Mouse (Mus musculus) intestine, embryonic 16.5 days (tissue): ENCODE results near the gene Htra2. TPM values are rescaled to one million over a fixed set of nuclear protein-coding genes. Genes with fewer than 3 reads are reported as not detected.
A peak's percentile ranks its signal among the peaks of the same experiment; 100 is the strongest.

Experiments used
- ATAC-seq: fragments of 200-750 bp; cut with Nextera tagmentation; 2 replicates; pipeline ENCODE4 v1.8.0; 2017; ENCODE audit warnings: moderate TSS enrichment, moderate library complexity
- H3K27ac ChIP-seq: fragments of 300-500 bp; sonication (generic); 2 replicates; pipeline ENCODE4 v1.5.1; 2014; ENCODE audit warnings: mild to moderate bottlenecking, low read length
- H3K27me3 ChIP-seq: fragments of 300-500 bp; sonication (generic); replicated peaks from 2 replicates; pipeline ENCODE4 v1.6.1; 2014; ENCODE audit warnings: low read length, control low read depth, mixed read lengths; ENCODE audit not compliant: control insufficient read depth, insufficient read depth
- H3K36me3 ChIP-seq: fragments of 300-500 bp; sonication (generic); 2 replicates; pipeline ENCODE4 v1.6.1; 2014; ENCODE audit warnings: low read length, control low read depth; ENCODE audit not compliant: control insufficient read depth, insufficient read depth
- H3K4me1 ChIP-seq: fragments of 300-500 bp; sonication (generic); 2 replicates; pipeline ENCODE4 v1.6.1; 2014; ENCODE audit warnings: low read length, control low read depth, mixed read lengths; ENCODE audit not compliant: control insufficient read depth, insufficient read depth
- H3K4me2 ChIP-seq: fragments of 300-500 bp; sonication (generic); 2 replicates; pipeline ENCODE4 v1.6.1; 2014; ENCODE audit warnings: low read depth, low read length, control low read depth
- H3K4me3 ChIP-seq: fragments of 300-500 bp; sonication (generic); 2 replicates; pipeline ENCODE4 v1.5.1; 2014; ENCODE audit warnings: mild to moderate bottlenecking, low read length
- H3K9ac ChIP-seq: fragments of 300-500 bp; sonication (generic); 2 replicates; pipeline ENCODE4 v1.6.1; 2014; ENCODE audit warnings: low read depth, low read length
- H3K9me3 ChIP-seq: fragments of 300-500 bp; sonication (generic); 2 replicates; pipeline ENCODE4 v1.6.1; 2016; ENCODE audit warnings: low read length, control low read depth; ENCODE audit not compliant: control insufficient read depth
- whole genome bisulfite sequencing: fragments of 180-500 bp; shearing (Covaris S2); extraction: QIAGEN DNeasy Blood & Tissue Kit; methylation state at CpG from one replicate; pipeline ENCODE4 v1.1.7; 2014; 5-methylcytosine and 5-hydroxymethylcytosine counted together
- polyA plus RNA-seq: library from polyadenylated mRNA; unstranded; fragments of >200 nt; fragmentation: Nextera tagmentation; extraction: Ambion mirVana; gene quantifications from 2 replicates; pipeline ENCODE4 v1.2.1, GENCODE M21; 2015

The Htra2 gene
- polyA plus RNA-seq, 1 experiment from 2014 or later: 68.5 TPM

- no peaks in the 10 kb centered on the region for H3K9me3 ChIP-seq
- H3K4me1 ChIP-seq: peaks cover 18% of the 10 kb centered on the region
- H3K27me3 ChIP-seq: peaks cover 7% of the 10 kb centered on the region; the same call in 1 of the 2 replicates
- no peak overlapping the region for H3K27ac ChIP-seq
- peak; percentile 90 for ATAC-seq
- H3K9ac ChIP-seq: peak overlapping the region; percentile 52
- 9% methylated on average over 24 of the region's 24 CpGs for WGBS
- no peaks in the 10 kb centered on the region for H3K36me3 ChIP-seq
- peak overlapping the region; percentile 29 for H3K4me3 ChIP-seq
- H3K4me2 ChIP-seq: peak overlapping the region; percentile 53
These were observed 16.5 kb downstream of the Htra2 start for GRCm38 (mm10) chr6:83038496-83039012.

- Histone ChIP-seq H3K9me3 (no peaks in the 10 kb centered on the region), H3K4me1 (peaks cover 23% of the 10 kb centered on the region), H3K27me3 (peaks cover 7% of the 10 kb centered on the region; the same call in 1 of the 2 replicates), H3K9ac (no peak overlapping the region), H3K36me3 (no peaks in the 10 kb centered on the region), H3K4me2 (no peak overlapping the region), H3K27ac (no peak overlapping the region), H3K4me3 (no peak overlapping the region)
- ATAC-seq: no peak
- 81% methylated on average over 8 of the region's 8 CpGs for WGBS
These were observed 17.9 kb downstream of the Htra2 start for GRCm38 (mm10) chr6:83037188-83037587.

GRCm38 (mm10) chr6:83034463-83035055 lies 20.5 kb downstream of the Htra2 start:
- H3K9me3 ChIP-seq: no peaks in the 10 kb centered on the region
- peaks cover 27% of the 10 kb centered on the region for H3K4me1 ChIP-seq
- H3K27ac ChIP-seq: peak overlapping the region; percentile 84
- 31% methylated on average over 5 of the region's 5 CpGs for WGBS
- ATAC-seq: no peak
- peaks cover 10% of the 10 kb centered on the region for H3K27me3 ChIP-seq
- no peaks in the 10 kb centered on the region for H3K36me3 ChIP-seq
- H3K4me2 ChIP-seq: peak overlapping the region; percentile 94
- H3K9ac ChIP-seq: peak overlapping the region; percentile 78
- H3K4me3 ChIP-seq: peak overlapping the region; percentile 77

- peak; percentile 91 for ATAC-seq
These were observed 21.6 kb downstream of the Htra2 start, which contains the start of the genes Dok1 and Loxl3 for GRCm38 (mm10) chr6:83033249-83034185. Dok1 (minus strand) TSS chr6:83033471. Loxl3 (plus strand) TSS chr6:83034173.

GRCm38 (mm10) chr6:83032769-83033191 lies 22.3 kb downstream of the Htra2 start:
- H3K4me1 ChIP-seq: peaks cover 18% of the 10 kb centered on the region
- peaks cover 10% of the 10 kb centered on the region for H3K27me3 ChIP-seq
- peak overlapping the region; percentile 84 for H3K27ac ChIP-seq
- peak; percentile 64 for ATAC-seq
- no peaks in the 10 kb centered on the region for H3K36me3 ChIP-seq
- peak overlapping the region; percentile 94 for H3K4me2 ChIP-seq
- peak overlapping the region; percentile 77 for H3K4me3 ChIP-seq
- H3K9me3 ChIP-seq: no peaks in the 10 kb centered on the region
- WGBS: under 1% methylated on average over 31 of the region's 31 CpGs
- H3K9ac ChIP-seq: peak overlapping the region; percentile 78

More at GRCm38 (mm10) chr6:83033249-83034185, 21.6 kb downstream of the Htra2 start, which contains the start of the genes Dok1 and Loxl3:
- Histone ChIP-seq H3K27ac (peak within 1 kb of the TSS; percentile 84), H3K9me3 (no peaks in the 10 kb centered on the region), H3K9ac (peak within 1 kb of the TSS; percentile 78), H3K4me2 (peak within 1 kb of the TSS; percentile 94), H3K4me1 (peaks cover 21% of the 10 kb centered on the region), H3K4me3 (peak within 1 kb of the TSS; percentile 77), H3K27me3 (peaks cover 10% of the 10 kb centered on the region), H3K36me3 (no peaks in the 10 kb centered on the region)
- WGBS: under 1% methylated on average over 51 of the region's 51 CpGs

GRCm38 (mm10) chr6:83031921-83032590 lies 23.0 kb downstream of the Htra2 start:
- WGBS: 41% methylated on average over 18 of the region's 18 CpGs
- peak overlapping the region; percentile 37; the same call in 1 of the 2 replicates for H3K9ac ChIP-seq
- H3K27me3 ChIP-seq: peaks cover 10% of the 10 kb centered on the region
- no peak overlapping the region for H3K27ac ChIP-seq
- H3K4me3 ChIP-seq: peak overlapping the region; percentile 77
- H3K4me2 ChIP-seq: peak overlapping the region; percentile 94
- no peaks in the 10 kb centered on the region for H3K36me3 ChIP-seq
- H3K9me3 ChIP-seq: no peaks in the 10 kb centered on the region
- no peak for ATAC-seq
- peaks cover 18% of the 10 kb centered on the region for H3K4me1 ChIP-seq

- Histone ChIP-seq H3K9me3 (no peaks in the 10 kb centered on the region), H3K9ac (no peak overlapping the region), H3K27ac (no peak overlapping the region), H3K4me3 (no peak overlapping the region), H3K27me3 (peaks cover 10% of the 10 kb centered on the region), H3K4me2 (no peak overlapping the region), H3K4me1 (peaks cover 18% of the 10 kb centered on the region), H3K36me3 (no peaks in the 10 kb centered on the region)
- no peak for ATAC-seq
- WGBS: 79% methylated on average over 7 of the region's 7 CpGs
These were observed 24.0 kb downstream of the Htra2 start for GRCm38 (mm10) chr6:83031111-83031510.

GRCm38 (mm10) chr6:83029777-83030176 lies 25.3 kb downstream of the Htra2 start:
- WGBS: 45% methylated on average over 10 of the region's 10 CpGs
- no peak for ATAC-seq
- no peak overlapping the region for H3K27ac ChIP-seq
- H3K4me2 ChIP-seq: no peak overlapping the region
- H3K9ac ChIP-seq: no peak overlapping the region
- no peaks in the 10 kb centered on the region for H3K36me3 ChIP-seq
- H3K9me3 ChIP-seq: no peaks in the 10 kb centered on the region
- H3K4me1 ChIP-seq: peaks cover 13% of the 10 kb centered on the region
- H3K4me3 ChIP-seq: no peak overlapping the region
- H3K27me3 ChIP-seq: peaks cover 3% of the 10 kb centered on the region
